Mouse (Mus musculus): ENCODE data around the gene Lbhd2. TPM values are rescaled to one million over a fixed set of nuclear protein-coding genes. Genes with fewer than 3 reads are reported as not detected.

Lbhd2 gene
- polyA plus RNA-seq, 1 experiment from 2014 or later, result 1.2 TPM

DNA sequence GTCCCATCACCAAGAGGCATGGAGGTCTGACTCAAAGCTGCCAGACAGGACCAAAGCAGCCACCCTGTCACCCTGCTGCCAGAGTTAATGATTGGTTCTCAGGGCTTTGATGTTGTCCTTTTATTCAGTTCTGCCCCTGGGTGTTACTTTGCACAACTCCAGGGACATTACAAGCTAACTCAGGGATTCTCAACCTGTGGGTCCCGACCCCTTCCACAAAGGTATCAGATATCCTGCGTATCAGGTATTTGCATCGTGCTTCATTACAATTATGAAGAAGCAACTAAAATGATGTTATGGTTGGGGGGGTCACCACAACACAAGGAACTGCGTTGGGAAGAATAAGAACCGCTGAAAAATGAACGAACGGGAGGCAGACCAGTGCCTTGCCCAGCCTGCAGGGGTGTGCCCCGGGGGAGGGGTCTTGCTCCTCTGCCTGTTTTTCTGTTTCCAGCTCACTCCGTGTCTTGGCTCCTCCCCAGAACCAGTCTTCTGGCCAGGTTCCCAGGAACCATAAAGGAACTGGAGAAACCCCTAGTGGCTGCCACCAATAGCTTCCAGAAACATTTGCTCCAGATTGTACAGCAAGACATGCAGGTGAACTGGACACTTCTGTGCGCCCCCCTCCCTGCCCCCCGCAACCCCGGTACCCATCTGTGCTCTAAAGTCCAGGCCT lies 21.0 kb downstream of the Lbhd2 start:
- 49% methylated on average over 12 of the region's 12 CpGs for WGBS
- peaks cover 57% of the 10 kb centered on the region for H3K27me3 ChIP-seq (replicated peaks; ENCODE audit: control insufficient read depth, insufficient read depth, low read length)
- H3K27ac ChIP-seq (ENCODE audit: low read length), result no peak overlapping the region
- no peak overlapping the region for H3K4me3 ChIP-seq (ENCODE audit: low read length)
- H3K9ac ChIP-seq (ENCODE audit: low read depth, low read length), result no peak overlapping the region
- no peak for ATAC-seq
- no peaks in the 10 kb centered on the region for H3K9me3 ChIP-seq (ENCODE audit: control insufficient read depth, low read length)
- no peaks in the 10 kb centered on the region for H3K36me3 ChIP-seq (ENCODE audit: control insufficient read depth, insufficient read depth, low read length)
- H3K4me2 ChIP-seq (ENCODE audit: low read depth, low read length), result no peak overlapping the region
- H3K4me1 ChIP-seq (ENCODE audit: control insufficient read depth, insufficient read depth, low read length), result peaks cover 43% of the 10 kb centered on the region

DNA sequence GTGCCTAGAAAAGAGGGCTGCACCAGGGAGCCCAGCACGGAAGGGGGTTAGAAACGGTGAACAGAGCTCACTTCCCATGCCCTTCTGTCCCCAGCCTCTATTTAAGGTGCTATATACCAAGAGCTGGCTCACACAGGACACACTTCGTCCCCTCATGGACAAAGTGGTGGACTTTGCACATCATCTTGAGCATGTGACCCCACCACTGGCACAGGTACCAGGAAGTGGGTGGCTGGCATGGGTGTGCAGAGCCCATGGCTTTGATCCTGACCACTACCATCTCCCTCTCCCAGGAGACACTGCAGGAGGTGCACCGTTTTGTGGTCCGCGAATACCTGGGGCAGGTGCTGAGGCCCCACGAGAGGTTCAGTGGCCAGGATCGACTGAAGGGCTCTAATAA lies 21.8 kb downstream of the Lbhd2 start:
- peak overlapping the region; percentile 43; the same call in 1 of the 2 replicates for H3K27ac ChIP-seq (ENCODE audit: low read length)
- H3K36me3 ChIP-seq (ENCODE audit: control insufficient read depth, insufficient read depth, low read length), result no peaks in the 10 kb centered on the region
- peaks cover 49% of the 10 kb centered on the region for H3K27me3 ChIP-seq (replicated peaks; ENCODE audit: control insufficient read depth, insufficient read depth, low read length)
- peaks cover 47% of the 10 kb centered on the region for H3K4me1 ChIP-seq (ENCODE audit: control insufficient read depth, insufficient read depth, low read length)
- no peaks in the 10 kb centered on the region for H3K9me3 ChIP-seq (ENCODE audit: control insufficient read depth, low read length)
- 25% methylated on average over 8 of the region's 8 CpGs for WGBS
- H3K4me3 ChIP-seq (ENCODE audit: low read length), result no peak overlapping the region
- 0 out of 2 replicates have a peak overlapping the region, but pooled peaks have one; percentile 21 for H3K4me2 ChIP-seq (ENCODE audit: low read depth, low read length)
- ATAC-seq, result no peak
- H3K9ac ChIP-seq (ENCODE audit: low read depth, low read length), result no peak overlapping the region

DNA sequence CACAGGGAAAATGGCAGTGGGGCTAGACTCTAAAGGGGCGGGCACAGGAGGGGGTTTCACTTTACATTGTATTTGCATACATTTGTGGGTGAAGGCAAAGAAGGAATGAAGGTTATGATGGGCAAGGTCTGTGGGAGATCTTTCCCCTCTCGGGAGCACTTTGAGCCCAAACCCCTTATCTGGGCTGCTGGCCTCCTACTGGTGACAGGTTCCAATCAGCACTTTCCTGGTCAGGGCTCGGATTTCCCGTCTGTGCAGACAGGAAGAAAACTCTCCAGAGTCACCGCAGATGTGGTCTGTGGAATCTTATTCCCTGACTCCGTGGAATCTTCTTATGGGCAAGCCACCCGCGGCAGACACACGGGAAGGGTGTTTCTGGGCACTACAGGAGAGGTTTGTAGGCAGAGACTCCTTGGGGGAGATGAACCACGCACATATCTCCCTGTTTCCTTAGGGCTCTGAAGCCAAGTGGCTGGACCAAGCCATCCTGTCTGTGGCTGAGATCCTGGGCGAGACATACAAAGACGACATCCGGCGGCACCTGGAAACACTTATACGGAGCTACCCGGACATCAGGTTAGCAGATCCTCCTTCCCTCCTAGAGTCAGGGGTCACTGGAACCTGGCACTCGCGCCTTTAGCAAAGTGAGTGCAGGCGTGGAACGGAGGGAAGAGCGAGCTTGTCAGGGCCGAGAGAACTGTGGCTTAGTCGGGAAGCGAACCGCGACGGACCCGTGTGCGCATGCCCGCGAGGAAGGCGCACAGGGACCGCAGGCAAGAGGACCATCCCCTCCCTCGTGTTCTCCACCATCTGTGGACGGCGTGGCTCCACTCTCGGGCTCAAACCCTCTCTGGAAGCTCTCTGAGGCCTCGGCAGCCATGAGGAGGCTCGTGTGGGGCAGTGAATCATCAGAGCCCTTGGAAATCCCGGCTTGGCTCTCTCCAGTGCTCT lies 22.6 kb downstream of the Lbhd2 start:
- H3K9me3 ChIP-seq (ENCODE audit: control insufficient read depth, low read length), result no peaks in the 10 kb centered on the region
- ATAC-seq, result peak; percentile 15; the same call in 1 of the 2 replicates
- H3K27me3 ChIP-seq (replicated peaks; ENCODE audit: control insufficient read depth, insufficient read depth, low read length), result peaks cover 41% of the 10 kb centered on the region
- WGBS, result 1% methylated on average over 38 of the region's 40 CpGs
- H3K27ac ChIP-seq (ENCODE audit: low read length), result peak overlapping the region; percentile 43; the same call in 1 of the 2 replicates
- peak overlapping the region; percentile 83 for H3K4me2 ChIP-seq (ENCODE audit: low read depth, low read length)
- peak overlapping the region; percentile 64 for H3K9ac ChIP-seq (ENCODE audit: low read depth, low read length)
- no peaks in the 10 kb centered on the region for H3K36me3 ChIP-seq (ENCODE audit: control insufficient read depth, insufficient read depth, low read length)
- peaks cover 47% of the 10 kb centered on the region for H3K4me1 ChIP-seq (ENCODE audit: control insufficient read depth, insufficient read depth, low read length)
- H3K4me3 ChIP-seq (ENCODE audit: low read length), result peak overlapping the region; percentile 50

DNA sequence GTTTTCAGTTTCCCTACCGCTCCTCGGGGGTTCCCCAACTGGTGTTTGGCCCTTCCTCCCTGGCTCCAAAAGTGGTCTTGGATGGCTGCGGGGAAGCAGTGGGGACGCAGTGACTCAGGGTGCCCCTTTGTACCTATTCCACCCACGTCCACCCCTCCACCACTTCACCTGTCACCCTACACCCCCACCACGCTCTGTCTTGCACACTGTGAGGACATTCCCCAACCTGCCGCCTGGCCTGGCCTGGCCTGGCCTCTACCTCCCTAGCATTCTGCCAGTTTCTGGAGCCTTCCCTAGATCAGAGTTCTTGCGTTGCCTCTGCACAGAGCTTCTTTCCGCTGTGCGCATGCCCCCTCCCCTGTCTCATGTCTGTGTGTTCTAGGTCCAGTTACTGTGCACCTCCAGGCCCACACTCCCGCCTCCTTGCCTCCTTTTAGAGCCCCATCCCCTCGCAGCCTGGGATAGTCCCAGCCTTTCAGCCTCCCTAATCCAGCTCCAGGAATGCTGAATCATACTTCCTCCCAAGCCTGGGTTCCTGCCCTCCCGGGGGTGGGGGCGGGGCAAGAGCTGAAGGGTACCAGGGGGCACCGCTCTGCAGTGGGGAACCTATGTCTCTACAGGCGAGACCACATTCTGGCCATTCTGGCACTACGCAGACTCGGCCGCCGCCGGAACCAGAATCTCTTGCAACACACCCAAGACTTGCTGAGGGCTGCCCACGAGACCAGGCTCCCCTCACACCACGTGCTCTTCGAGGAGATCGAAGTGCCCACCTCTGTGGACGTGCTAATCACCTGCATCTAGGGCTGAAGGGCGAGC lies 23.6 kb downstream of the Lbhd2 start:
- H3K36me3 ChIP-seq (ENCODE audit: control insufficient read depth, insufficient read depth, low read length), result no peaks in the 10 kb centered on the region
- peaks cover 37% of the 10 kb centered on the region for H3K27me3 ChIP-seq (replicated peaks; ENCODE audit: control insufficient read depth, insufficient read depth, low read length)
- H3K4me2 ChIP-seq (ENCODE audit: low read depth, low read length), result peak overlapping the region; percentile 83
- H3K9me3 ChIP-seq (ENCODE audit: control insufficient read depth, low read length), result no peaks in the 10 kb centered on the region
- no peak for ATAC-seq
- peaks cover 52% of the 10 kb centered on the region for H3K4me1 ChIP-seq (ENCODE audit: control insufficient read depth, insufficient read depth, low read length)
- peak overlapping the region; percentile 64 for H3K9ac ChIP-seq (ENCODE audit: low read depth, low read length)
- H3K27ac ChIP-seq (ENCODE audit: low read length), result peak overlapping the region; percentile 23; the same call in 1 of the 2 replicates
- peak overlapping the region; percentile 50 for H3K4me3 ChIP-seq (ENCODE audit: low read length)
- WGBS, result 28% methylated on average over 27 of the region's 27 CpGs

DNA sequence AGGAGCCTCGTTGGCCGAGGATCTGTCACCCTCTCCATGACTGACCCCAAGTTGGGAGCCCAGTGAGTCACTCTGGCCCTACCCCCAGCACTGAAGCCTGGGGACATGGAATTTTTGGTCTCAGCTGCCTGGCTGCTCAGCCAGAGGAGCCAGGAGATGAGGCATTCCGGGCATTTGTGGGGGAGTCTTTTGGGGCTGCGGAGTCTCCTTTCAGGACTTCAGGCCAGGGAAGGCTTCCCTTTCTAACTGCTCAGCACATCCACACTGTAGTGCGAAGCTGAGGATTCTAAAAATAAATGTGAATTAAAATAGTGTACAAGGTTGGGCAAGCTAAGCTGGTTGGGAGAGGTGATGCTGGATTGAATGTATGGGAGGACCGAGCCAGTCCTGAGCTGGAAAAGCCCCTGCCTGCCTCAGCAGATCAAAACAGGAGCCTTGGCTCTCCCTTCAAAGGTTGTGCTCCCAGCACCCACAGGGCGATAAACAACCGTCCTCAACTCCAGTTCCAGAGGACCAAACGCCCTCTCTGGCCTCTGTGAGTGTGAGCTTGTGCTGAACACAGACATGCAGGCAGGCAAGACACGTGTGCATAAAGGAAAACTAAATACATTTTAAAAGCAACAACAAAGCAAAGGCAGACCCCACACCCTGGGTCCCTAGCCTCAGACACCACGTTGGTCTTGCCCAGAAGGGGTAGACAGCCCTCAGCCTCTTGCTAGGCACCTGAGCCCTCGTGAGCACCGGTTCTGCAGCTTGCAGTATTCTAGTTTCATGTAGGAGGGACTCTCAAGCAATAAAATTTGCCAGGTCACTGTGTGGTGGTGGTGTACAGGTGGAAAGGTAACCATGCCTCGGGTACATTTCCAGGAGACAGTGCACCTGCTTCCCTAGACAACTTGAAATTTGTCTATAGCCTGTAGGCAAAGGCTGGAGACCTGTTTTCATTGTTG lies 24.5 kb downstream of the Lbhd2 start:
- WGBS, result 42% methylated on average over 14 of the region's 14 CpGs
- H3K4me2 ChIP-seq (ENCODE audit: low read depth, low read length), result no peak overlapping the region
- H3K9me3 ChIP-seq (ENCODE audit: control insufficient read depth, low read length), result no peaks in the 10 kb centered on the region
- no peak for ATAC-seq
- peaks cover 47% of the 10 kb centered on the region for H3K4me1 ChIP-seq (ENCODE audit: control insufficient read depth, insufficient read depth, low read length)
- H3K27ac ChIP-seq (ENCODE audit: low read length), result no peak overlapping the region
- H3K27me3 ChIP-seq (replicated peaks; ENCODE audit: control insufficient read depth, insufficient read depth, low read length), result peaks cover 31% of the 10 kb centered on the region
- H3K9ac ChIP-seq (ENCODE audit: low read depth, low read length), result no peak overlapping the region
- H3K4me3 ChIP-seq (ENCODE audit: low read length), result no peak overlapping the region
- no peaks in the 10 kb centered on the region for H3K36me3 ChIP-seq (ENCODE audit: control insufficient read depth, insufficient read depth, low read length)

DNA sequence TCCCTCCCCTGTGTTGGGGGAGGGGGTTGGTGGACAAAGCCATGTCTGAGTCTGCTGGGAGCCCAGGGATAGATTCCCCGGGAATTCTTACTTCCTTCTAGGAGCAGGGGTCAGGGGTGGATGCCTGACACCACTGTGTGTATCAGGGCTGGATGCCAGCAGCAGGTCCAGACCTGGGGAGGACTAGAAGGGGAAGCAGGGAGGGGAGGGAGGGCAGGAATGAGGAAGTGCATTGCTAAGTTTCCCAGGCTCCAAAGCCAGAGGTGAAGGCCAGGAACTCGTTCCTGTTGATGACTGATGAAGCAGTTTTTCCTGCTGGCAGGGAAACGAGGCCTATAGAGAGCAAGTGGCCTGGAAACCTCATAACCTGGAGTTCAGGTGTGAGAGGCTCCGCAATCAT lies 25.5 kb downstream of the Lbhd2 start:
- H3K9me3 ChIP-seq (ENCODE audit: control insufficient read depth, low read length), result no peaks in the 10 kb centered on the region
- H3K4me2 ChIP-seq (ENCODE audit: low read depth, low read length), result no peak overlapping the region
- H3K27me3 ChIP-seq (replicated peaks; ENCODE audit: control insufficient read depth, insufficient read depth, low read length), result peaks cover 34% of the 10 kb centered on the region
- H3K4me1 ChIP-seq (ENCODE audit: control insufficient read depth, insufficient read depth, low read length), result peaks cover 53% of the 10 kb centered on the region
- no peaks in the 10 kb centered on the region for H3K36me3 ChIP-seq (ENCODE audit: control insufficient read depth, insufficient read depth, low read length)
- no peak overlapping the region for H3K4me3 ChIP-seq (ENCODE audit: low read length)
- H3K9ac ChIP-seq (ENCODE audit: low read depth, low read length), result no peak overlapping the region
- 30% methylated on average over 4 of the region's 4 CpGs for WGBS
- no peak overlapping the region for H3K27ac ChIP-seq (ENCODE audit: low read length)
- 0 out of 2 replicates have a peak, but pooled peaks have one; percentile 10 for ATAC-seq

DNA sequence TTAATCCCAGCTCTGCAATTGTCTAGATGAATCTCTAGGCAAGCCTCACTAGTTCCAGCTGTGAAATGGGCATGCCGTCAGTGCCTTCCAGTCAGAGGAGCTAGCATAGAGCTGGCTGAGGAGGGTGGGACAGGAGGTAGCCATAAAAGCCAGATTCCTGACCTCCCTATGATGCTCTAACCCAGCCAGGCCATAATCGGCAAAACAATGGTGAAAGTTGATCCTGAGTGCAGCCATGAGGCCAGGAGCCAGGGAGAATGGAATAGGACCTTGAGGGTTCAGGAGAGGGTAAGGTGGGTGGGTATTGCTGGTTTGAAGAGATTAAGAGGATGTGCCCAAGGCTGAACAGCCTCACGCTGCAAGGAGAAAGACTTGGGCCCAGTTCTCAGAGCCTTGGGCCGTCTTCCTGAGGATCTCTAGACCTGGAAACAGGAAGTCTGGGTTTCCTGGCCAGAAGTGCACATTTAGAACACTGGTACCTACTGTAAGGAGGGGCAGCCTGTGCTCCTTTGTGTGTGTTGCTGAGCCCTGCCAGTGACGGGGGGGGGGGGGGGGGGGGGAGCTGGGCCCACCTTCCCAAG lies 26.2 kb downstream of the Lbhd2 start:
- Histone ChIP-seq H3K9me3 (ENCODE audit: control insufficient read depth, low read length) (no peaks in the 10 kb centered on the region), H3K4me2 (ENCODE audit: low read depth, low read length) (no peak overlapping the region), H3K4me3 (ENCODE audit: low read length) (no peak overlapping the region), H3K27ac (ENCODE audit: low read length) (0 out of 2 replicates have a peak overlapping the region, but pooled peaks have one; percentile 33), H3K9ac (ENCODE audit: low read depth, low read length) (no peak overlapping the region), H3K4me1 (ENCODE audit: control insufficient read depth, insufficient read depth, low read length) (peaks cover 56% of the 10 kb centered on the region), H3K36me3 (ENCODE audit: control insufficient read depth, insufficient read depth, low read length) (no peaks in the 10 kb centered on the region), H3K27me3 (replicated peaks; ENCODE audit: control insufficient read depth, insufficient read depth, low read length) (peaks cover 34% of the 10 kb centered on the region)
- WGBS, result 60% methylated on average over 5 of the region's 5 CpGs
- ATAC-seq, result no peak

DNA sequence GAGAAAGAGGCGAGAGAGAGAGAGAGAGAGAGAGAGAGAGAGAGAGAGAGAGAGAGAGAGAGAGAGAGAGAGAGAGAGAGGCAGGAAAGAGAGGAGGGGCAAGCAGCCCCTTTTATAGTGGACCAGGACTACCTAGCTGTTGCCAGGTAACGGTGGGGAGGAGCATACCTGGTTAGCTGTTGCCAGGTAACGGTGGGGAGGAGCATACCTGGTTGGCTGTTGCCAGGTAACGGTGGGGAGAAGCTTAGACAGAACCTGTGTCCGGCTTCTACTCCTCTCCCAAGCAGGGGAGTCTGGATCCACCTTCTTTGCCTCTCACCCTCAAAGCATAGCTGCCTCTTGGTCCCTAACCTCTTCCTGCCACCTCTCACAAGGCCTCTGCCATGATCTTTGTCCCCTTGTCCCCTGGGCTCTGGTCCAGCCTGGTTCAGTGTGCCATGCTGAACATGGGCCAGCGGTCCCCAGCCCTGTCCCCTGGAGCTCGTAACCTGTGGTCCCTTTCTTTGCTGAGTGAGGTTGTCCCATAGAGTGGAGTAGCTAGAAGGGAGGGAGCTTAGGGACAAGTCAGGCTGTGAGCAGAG lies 27.6 kb downstream of the Lbhd2 start:
- H3K36me3 ChIP-seq (ENCODE audit: control insufficient read depth, insufficient read depth, low read length), result no peaks in the 10 kb centered on the region
- peak overlapping the region; percentile 45; the same call in 1 of the 2 replicates for H3K27ac ChIP-seq (ENCODE audit: low read length)
- no peak overlapping the region for H3K4me2 ChIP-seq (ENCODE audit: low read depth, low read length)
- no peaks in the 10 kb centered on the region for H3K9me3 ChIP-seq (ENCODE audit: control insufficient read depth, low read length)
- H3K4me3 ChIP-seq (ENCODE audit: low read length), result no peak overlapping the region
- ATAC-seq, result no peak
- peaks cover 26% of the 10 kb centered on the region for H3K27me3 ChIP-seq (replicated peaks; ENCODE audit: control insufficient read depth, insufficient read depth, low read length)
- H3K4me1 ChIP-seq (ENCODE audit: control insufficient read depth, insufficient read depth, low read length), result peaks cover 52% of the 10 kb centered on the region
- no peak overlapping the region for H3K9ac ChIP-seq (ENCODE audit: low read depth, low read length)
- 27% methylated on average over 6 of the region's 7 CpGs for WGBS
